Mouse (Mus musculus): ENCODE data around the gene Gm49358.

GRCm38 (mm10) chr10:86846926-86847467 is 83.2 kb downstream of the Gm49358 start:
- no peak for TF ChIP-seq CTCF (IDR thresholded peaks at IDR 0.05; ENCODE audit: borderline replicate concordance, insufficient read depth, low read depth, low read length)
- no peak for TF ChIP-seq POLR2A (IDR thresholded peaks at IDR 0.05; ENCODE audit: borderline replicate concordance, insufficient read depth, low read length)
